Mouse (Mus musculus): ENCODE measurements around the gene Smg1. TPM values are rescaled to one million over a fixed set of nuclear protein-coding genes. Genes with fewer than 3 reads are reported as not detected.
A peak's percentile ranks its signal among the peaks of the same experiment; 100 is the strongest.

Gene Smg1
- polyA plus RNA-seq (2014; fragmentation: Nextera tagmentation; extraction: Ambion mirVana) = 20.4 and 20.9 TPM in 2 replicates

DNA sequence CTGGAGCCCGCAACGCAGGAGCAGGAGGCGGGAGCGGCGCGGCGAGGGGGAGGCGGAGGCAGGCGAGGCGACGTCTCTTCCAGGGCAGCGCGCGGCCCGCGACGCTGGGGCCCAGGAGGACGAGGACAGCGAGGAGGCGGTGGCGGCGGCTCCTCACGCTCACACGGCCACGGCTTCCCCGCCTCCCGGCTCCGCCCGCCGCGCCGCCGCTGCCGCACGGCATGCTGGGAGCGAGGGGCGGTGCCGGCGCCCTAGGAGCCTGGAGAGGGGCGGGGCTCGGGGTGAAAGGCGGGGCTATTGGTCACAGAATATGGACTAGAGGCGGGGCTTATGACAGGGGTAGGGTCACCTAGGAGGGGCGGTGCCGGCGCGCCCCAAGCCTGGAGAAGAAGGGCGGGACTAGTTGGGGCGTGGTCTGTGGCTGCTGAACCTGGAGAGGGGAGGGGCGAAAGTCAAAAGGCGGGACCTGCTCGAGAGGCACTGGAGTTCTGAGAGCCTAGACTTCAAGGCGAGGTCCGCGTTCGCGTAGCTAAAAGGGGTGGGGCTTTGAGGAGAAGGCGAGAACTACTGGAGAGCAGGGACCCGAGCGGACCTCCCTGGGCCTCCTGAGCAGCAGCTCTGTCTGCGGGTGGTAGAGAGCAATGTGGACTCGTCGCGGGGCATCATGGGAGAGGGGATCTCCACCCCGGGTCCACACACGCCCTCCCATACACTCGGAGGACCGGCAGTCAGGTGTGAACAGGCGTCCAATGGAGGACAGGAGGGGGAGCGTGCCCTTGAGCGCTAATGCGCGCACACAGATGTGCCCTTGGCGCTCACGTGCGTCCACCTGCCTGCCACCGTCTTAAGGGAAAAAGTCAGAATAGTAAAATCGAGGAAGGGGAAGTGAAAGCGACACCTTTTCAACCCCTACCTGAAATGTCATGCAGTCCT is at the start of gene Smg1:
TSS of gene Smg1 (minus strand) at position 218 of the 933 bp plus-strand sequence.
- 2% methylated on average over 76 of the region's 79 CpGs for WGBS
- Histone ChIP-seq H3K9me3 (ENCODE audit: control insufficient read depth, low read length) (no peaks in the 10 kb centered on the region; the same call in 1 of the 2 replicates), H3K27ac (replicated peaks; ENCODE audit: low read depth, low read length) (peak within 1 kb of the TSS; percentile 90), H3K4me1 (ENCODE audit: control insufficient read depth, insufficient read depth, low read length) (peaks cover 6% of the 10 kb centered on the region; the same call in 1 of the 2 replicates), H3K4me2 (ENCODE audit: low read depth, severe bottlenecking) (peak within 1 kb of the TSS; percentile 73), H3K36me3 (ENCODE audit: control insufficient read depth, insufficient read depth, low read length) (no peaks in the 10 kb centered on the region), H3K4me3 (ENCODE audit: low read depth, low read length) (peak within 1 kb of the TSS; percentile 93), H3K9ac (ENCODE audit: low read length) (peak within 1 kb of the TSS; percentile 93), H3K27me3 (ENCODE audit: control insufficient read depth, insufficient read depth, low read length) (no peaks in the 10 kb centered on the region)
- DNase-seq (ENCODE audit: low spot score) (peak; percentile 98), ATAC-seq (ENCODE audit: insufficient number of reproducible peaks, low FRiP score, low TSS enrichment, low read depth) (peak; percentile 97)

DNA sequence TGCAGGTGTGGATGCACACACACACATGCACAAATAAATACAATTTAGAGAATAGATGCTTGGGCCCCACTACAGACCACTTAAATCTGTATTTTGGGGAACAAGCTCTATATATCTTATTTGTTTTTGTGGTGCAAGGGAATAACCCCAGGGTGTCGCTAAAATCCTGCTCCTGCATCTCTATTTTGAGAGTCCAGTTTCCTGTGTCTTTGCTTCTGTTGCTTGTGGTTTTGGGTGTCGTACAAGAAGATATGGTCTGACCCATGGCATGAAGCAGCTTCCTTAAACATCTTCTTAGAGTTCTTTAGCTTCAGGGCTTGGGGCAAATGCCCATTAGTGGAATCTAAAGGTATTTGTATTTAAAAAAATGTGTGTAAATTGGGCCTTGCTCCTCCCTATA is 39.7 kb upstream of the Smg1 start:
- ATAC-seq (ENCODE audit: insufficient number of reproducible peaks, low FRiP score, low TSS enrichment, low read depth) = no peak
- WGBS = 82% methylated on average over 2 of the region's 2 CpGs
- H3K9me3 ChIP-seq (ENCODE audit: control insufficient read depth, low read length) = no peaks in the 10 kb centered on the region
- no peaks in the 10 kb centered on the region for H3K27me3 ChIP-seq (ENCODE audit: control insufficient read depth, insufficient read depth, low read length)
- no peaks in the 10 kb centered on the region for H3K4me1 ChIP-seq (ENCODE audit: control insufficient read depth, insufficient read depth, low read length)
- H3K9ac ChIP-seq (ENCODE audit: low read length) = no peak overlapping the region
- no peak overlapping the region for H3K27ac ChIP-seq (replicated peaks; ENCODE audit: low read depth, low read length)
- DNase-seq (ENCODE audit: low spot score) = no peak
- H3K4me3 ChIP-seq (ENCODE audit: low read depth, low read length) = no peak overlapping the region
- H3K4me2 ChIP-seq (ENCODE audit: low read depth, severe bottlenecking) = no peak overlapping the region
- no peaks in the 10 kb centered on the region for H3K36me3 ChIP-seq (ENCODE audit: control insufficient read depth, insufficient read depth, low read length)

- Histone ChIP-seq H3K4me3 (ENCODE audit: low read depth, low read length) (no peak overlapping the region), H3K9me3 (ENCODE audit: control insufficient read depth, low read length) (no peaks in the 10 kb centered on the region), H3K27me3 (ENCODE audit: control insufficient read depth, insufficient read depth, low read length) (no peaks in the 10 kb centered on the region), H3K4me1 (ENCODE audit: control insufficient read depth, insufficient read depth, low read length) (no peaks in the 10 kb centered on the region), H3K36me3 (ENCODE audit: control insufficient read depth, insufficient read depth, low read length) (no peaks in the 10 kb centered on the region), H3K9ac (ENCODE audit: low read length) (no peak overlapping the region), H3K4me2 (ENCODE audit: low read depth, severe bottlenecking) (no peak overlapping the region), H3K27ac (replicated peaks; ENCODE audit: low read depth, low read length) (no peak overlapping the region)
- 82% methylated on average over 9 of the region's 9 CpGs for WGBS
- ATAC-seq (ENCODE audit: insufficient number of reproducible peaks, low FRiP score, low TSS enrichment, low read depth) (no peak), DNase-seq (ENCODE audit: low spot score) (no peak)
These were observed 39.1 kb upstream of the Smg1 start for GRCm38 (mm10) chr7:118282543-118282942.

DNA sequence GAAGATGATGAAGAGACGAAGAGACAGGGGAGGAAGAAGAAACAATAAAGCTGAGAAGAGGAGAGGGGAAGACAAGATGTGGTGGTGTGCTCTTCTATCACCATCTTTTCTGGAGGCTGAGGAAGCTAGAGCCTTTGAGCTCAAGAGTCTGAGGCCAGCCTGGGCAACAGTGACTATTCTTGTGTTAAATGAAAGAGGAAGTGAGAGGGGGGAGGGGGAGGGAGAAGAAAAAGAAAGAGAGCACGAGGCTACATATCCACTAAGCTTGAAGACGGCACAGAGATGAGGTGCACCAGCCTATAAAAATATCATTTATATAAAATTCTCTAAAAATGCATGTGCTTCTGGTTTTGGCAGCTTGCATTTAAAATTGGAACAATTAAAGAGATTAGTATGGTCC is 36.1 kb upstream of the Smg1 start:
- no peak overlapping the region for H3K4me3 ChIP-seq (ENCODE audit: low read depth, low read length)
- H3K4me1 ChIP-seq (ENCODE audit: control insufficient read depth, insufficient read depth, low read length) = no peaks in the 10 kb centered on the region
- no peaks in the 10 kb centered on the region for H3K27me3 ChIP-seq (ENCODE audit: control insufficient read depth, insufficient read depth, low read length)
- H3K27ac ChIP-seq (replicated peaks; ENCODE audit: low read depth, low read length) = no peak overlapping the region
- no peak overlapping the region for H3K4me2 ChIP-seq (ENCODE audit: low read depth, severe bottlenecking)
- DNase-seq (ENCODE audit: low spot score) (no peak), ATAC-seq (ENCODE audit: insufficient number of reproducible peaks, low FRiP score, low TSS enrichment, low read depth) (no peak)
- no peaks in the 10 kb centered on the region for H3K36me3 ChIP-seq (ENCODE audit: control insufficient read depth, insufficient read depth, low read length)
- 73% methylated on average over 3 of the region's 3 CpGs for WGBS
- no peaks in the 10 kb centered on the region for H3K9me3 ChIP-seq (ENCODE audit: control insufficient read depth, low read length)
- no peak overlapping the region for H3K9ac ChIP-seq (ENCODE audit: low read length)

- H3K9ac ChIP-seq (ENCODE audit: low read length) = no peak overlapping the region
- ATAC-seq (ENCODE audit: insufficient number of reproducible peaks, low FRiP score, low TSS enrichment, low read depth) = no peak
- DNase-seq (ENCODE audit: low spot score) = no peak
- no peaks in the 10 kb centered on the region for H3K27me3 ChIP-seq (ENCODE audit: control insufficient read depth, insufficient read depth, low read length)
- WGBS = 63% methylated on average over 11 of the region's 11 CpGs
- H3K4me2 ChIP-seq (ENCODE audit: low read depth, severe bottlenecking) = no peak overlapping the region
- no peak overlapping the region for H3K4me3 ChIP-seq (ENCODE audit: low read depth, low read length)
- no peaks in the 10 kb centered on the region for H3K36me3 ChIP-seq (ENCODE audit: control insufficient read depth, insufficient read depth, low read length)
- H3K4me1 ChIP-seq (ENCODE audit: control insufficient read depth, insufficient read depth, low read length) = no peaks in the 10 kb centered on the region
- no peaks in the 10 kb centered on the region for H3K9me3 ChIP-seq (ENCODE audit: control insufficient read depth, low read length)
- no peak overlapping the region for H3K27ac ChIP-seq (replicated peaks; ENCODE audit: low read depth, low read length)
These were observed 34.0 kb upstream of the Smg1 start for GRCm38 (mm10) chr7:118277335-118277910.

GRCm38 (mm10) chr7:118276684-118277334 is 33.3 kb upstream of the Smg1 start:
- no peak overlapping the region for H3K27ac ChIP-seq (replicated peaks; ENCODE audit: low read depth, low read length)
- H3K4me3 ChIP-seq (ENCODE audit: low read depth, low read length) = no peak overlapping the region
- no peaks in the 10 kb centered on the region for H3K9me3 ChIP-seq (ENCODE audit: control insufficient read depth, low read length)
- DNase-seq (ENCODE audit: low spot score) (no peak), ATAC-seq (ENCODE audit: insufficient number of reproducible peaks, low FRiP score, low TSS enrichment, low read depth) (no peak)
- H3K4me2 ChIP-seq (ENCODE audit: low read depth, severe bottlenecking) = no peak overlapping the region
- no peak overlapping the region for H3K9ac ChIP-seq (ENCODE audit: low read length)
- no peaks in the 10 kb centered on the region for H3K27me3 ChIP-seq (ENCODE audit: control insufficient read depth, insufficient read depth, low read length)
- no peaks in the 10 kb centered on the region for H3K36me3 ChIP-seq (ENCODE audit: control insufficient read depth, insufficient read depth, low read length)
- no peaks in the 10 kb centered on the region for H3K4me1 ChIP-seq (ENCODE audit: control insufficient read depth, insufficient read depth, low read length)
- WGBS = 81% methylated on average over 15 of the region's 15 CpGs

- ATAC-seq (ENCODE audit: insufficient number of reproducible peaks, low FRiP score, low TSS enrichment, low read depth) = no peak
- Histone ChIP-seq H3K36me3 (ENCODE audit: control insufficient read depth, insufficient read depth, low read length) (no peaks in the 10 kb centered on the region), H3K4me3 (ENCODE audit: low read depth, low read length) (no peak overlapping the region), H3K9me3 (ENCODE audit: control insufficient read depth, low read length) (no peaks in the 10 kb centered on the region), H3K4me1 (ENCODE audit: control insufficient read depth, insufficient read depth, low read length) (no peaks in the 10 kb centered on the region), H3K27me3 (ENCODE audit: control insufficient read depth, insufficient read depth, low read length) (no peaks in the 10 kb centered on the region), H3K27ac (replicated peaks; ENCODE audit: low read depth, low read length) (no peak overlapping the region), H3K4me2 (ENCODE audit: low read depth, severe bottlenecking) (no peak overlapping the region), H3K9ac (ENCODE audit: low read length) (no peak overlapping the region)
- 91% methylated on average over 6 of the region's 6 CpGs for WGBS
- no peak for DNase-seq (ENCODE audit: low spot score)
These were observed 31.8 kb upstream of the Smg1 start for GRCm38 (mm10) chr7:118275265-118275664.

DNA sequence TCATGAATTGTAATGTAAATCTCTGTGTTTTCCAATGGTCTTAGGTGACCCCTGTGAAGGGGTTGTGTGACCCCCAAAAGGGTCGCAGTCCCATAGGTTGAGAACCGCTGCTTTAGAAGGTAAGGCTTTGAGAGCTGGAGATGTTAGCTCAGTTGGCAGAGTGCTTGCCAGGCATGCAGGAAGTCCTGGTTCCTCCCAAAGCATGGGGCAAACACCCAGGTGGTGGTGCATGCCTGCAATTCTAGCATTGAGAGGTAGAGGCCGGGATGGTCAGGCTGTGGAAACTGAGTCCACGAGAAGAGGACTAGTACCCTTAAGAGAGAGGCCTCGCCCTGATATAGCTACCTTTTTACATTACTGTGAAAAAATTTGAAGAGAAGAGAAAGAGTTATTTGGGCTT is 31.4 kb upstream of the Smg1 start:
- Histone ChIP-seq H3K9me3 (ENCODE audit: control insufficient read depth, low read length) (no peaks in the 10 kb centered on the region), H3K36me3 (ENCODE audit: control insufficient read depth, insufficient read depth, low read length) (no peaks in the 10 kb centered on the region), H3K4me3 (ENCODE audit: low read depth, low read length) (no peak overlapping the region), H3K9ac (ENCODE audit: low read length) (no peak overlapping the region), H3K27ac (replicated peaks; ENCODE audit: low read depth, low read length) (no peak overlapping the region), H3K4me2 (ENCODE audit: low read depth, severe bottlenecking) (no peak overlapping the region), H3K4me1 (ENCODE audit: control insufficient read depth, insufficient read depth, low read length) (no peaks in the 10 kb centered on the region), H3K27me3 (ENCODE audit: control insufficient read depth, insufficient read depth, low read length) (no peaks in the 10 kb centered on the region)
- 87% methylated on average over 5 of the region's 5 CpGs for WGBS
- ATAC-seq (ENCODE audit: insufficient number of reproducible peaks, low FRiP score, low TSS enrichment, low read depth) = no peak
- no peak for DNase-seq (ENCODE audit: low spot score)
